Mouse (Mus musculus) midbrain, embryonic 11.5 days (tissue): ENCODE measurements around the gene Lrrtm3. TPM values are rescaled to one million over a fixed set of nuclear protein-coding genes. Genes with fewer than 3 reads are reported as not detected.

Source experiments
- ATAC-seq: fragments of 200-750 bp; cut with Nextera tagmentation; 2 replicates; pipeline ENCODE4 v1.8.0; 2017; ENCODE audit warnings: moderate TSS enrichment, moderate library complexity; ENCODE audit not compliant: low FRiP score
- DNase-seq: peaks from one replicate; pipeline ENCODE4 v3.0.0; 2015; ENCODE audit warnings: low spot score; ENCODE audit errors: missing footprints
- H3K27ac ChIP-seq: fragments of 300-500 bp; sonication (generic); 2 replicates; pipeline ENCODE4 v1.5.1; 2014; ENCODE audit warnings: low read depth, low read length
- H3K27me3 ChIP-seq: fragments of 300-500 bp; sonication (generic); 2 replicates; pipeline ENCODE4 v1.6.1; 2014; ENCODE audit warnings: mild to moderate bottlenecking, low read length, moderate library complexity, mixed read lengths; ENCODE audit not compliant: control insufficient read depth, insufficient read depth
- H3K36me3 ChIP-seq: fragments of 300-500 bp; sonication (generic); 2 replicates; pipeline ENCODE4 v1.6.1; 2014; ENCODE audit warnings: mild to moderate bottlenecking, low read length, moderate library complexity, mixed read lengths; ENCODE audit not compliant: control insufficient read depth, insufficient read depth
- H3K4me1 ChIP-seq: fragments of 300-500 bp; sonication (generic); 2 replicates; pipeline ENCODE4 v1.6.1; 2014; ENCODE audit warnings: low read length; ENCODE audit not compliant: control insufficient read depth, insufficient read depth
- H3K4me2 ChIP-seq: fragments of 300-500 bp; sonication (generic); 2 replicates; pipeline ENCODE4 v1.6.1; 2014; ENCODE audit warnings: mild to moderate bottlenecking, moderate library complexity
- H3K4me3 ChIP-seq: fragments of 300-500 bp; sonication (generic); 2 replicates; pipeline ENCODE4 v1.5.1; 2014; ENCODE audit warnings: low read depth, low read length
- H3K9ac ChIP-seq: fragments of 300-500 bp; sonication (generic); 2 replicates; pipeline ENCODE4 v1.6.1; 2014; ENCODE audit warnings: low read length
- H3K9me3 ChIP-seq: fragments of 300-500 bp; sonication (generic); 2 replicates; pipeline ENCODE4 v1.6.1; 2016; ENCODE audit warnings: low read length; ENCODE audit not compliant: control insufficient read depth
- WGBS: fragments of 180-500 bp; shearing (Covaris S2); extraction: QIAGEN DNeasy Blood & Tissue Kit; methylation state at CpG from one replicate; pipeline ENCODE4 v1.1.7; 2014; 5-methylcytosine and 5-hydroxymethylcytosine counted together
- polyA plus RNA-seq: library from polyadenylated mRNA; unstranded; fragments of >200 nt; fragmentation: Nextera tagmentation; extraction: Ambion mirVana; gene quantifications from 2 replicates; pipeline ENCODE4 v1.2.1, GENCODE M21; 2014

Gene Lrrtm3
- polyA plus RNA-seq, 1 experiment from 2014 or later: 2.6 TPM

DNA sequence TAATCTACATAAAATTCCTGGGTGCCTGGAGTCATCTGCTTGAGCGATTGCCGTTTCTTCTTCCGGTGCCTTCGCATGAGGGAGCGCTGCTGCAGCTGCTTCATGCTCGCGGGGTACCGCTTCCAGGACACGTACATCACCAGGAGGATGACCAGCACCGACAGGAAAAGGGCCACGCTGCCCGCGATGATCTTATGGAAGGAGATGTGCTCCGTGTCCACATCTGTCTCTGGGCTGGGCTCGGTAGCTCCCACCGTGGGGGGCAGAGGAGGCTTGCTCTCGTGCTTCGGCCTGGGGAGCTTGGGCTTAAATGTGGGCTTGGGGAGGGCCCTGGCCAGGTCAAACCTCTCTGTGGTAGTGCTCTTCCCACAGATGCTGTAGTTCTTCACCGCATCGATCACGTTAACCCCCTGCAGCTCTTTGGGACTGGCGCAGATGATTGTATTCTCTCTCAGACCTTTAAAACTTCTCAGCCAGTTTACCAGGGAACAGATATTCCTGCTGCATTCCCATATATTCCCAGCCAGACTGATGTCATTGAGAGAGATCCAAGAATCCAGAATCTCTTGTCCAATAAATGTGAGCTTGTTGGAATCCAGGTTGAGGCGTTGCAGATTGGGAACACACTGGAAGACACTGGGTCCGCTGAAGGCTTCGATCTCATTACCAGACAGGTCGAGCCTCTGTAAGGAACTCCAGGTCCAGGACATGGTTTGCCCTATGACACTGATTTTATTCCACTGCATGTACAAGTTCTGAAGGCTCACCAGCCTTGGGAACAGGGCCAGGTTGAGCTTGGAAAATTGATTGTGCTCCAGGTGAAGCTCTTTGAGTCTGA lies 1.9 kb downstream of the Lrrtm3 start:
- peak; percentile 10; the same call in 1 of the 2 replicates for ATAC-seq

DNA sequence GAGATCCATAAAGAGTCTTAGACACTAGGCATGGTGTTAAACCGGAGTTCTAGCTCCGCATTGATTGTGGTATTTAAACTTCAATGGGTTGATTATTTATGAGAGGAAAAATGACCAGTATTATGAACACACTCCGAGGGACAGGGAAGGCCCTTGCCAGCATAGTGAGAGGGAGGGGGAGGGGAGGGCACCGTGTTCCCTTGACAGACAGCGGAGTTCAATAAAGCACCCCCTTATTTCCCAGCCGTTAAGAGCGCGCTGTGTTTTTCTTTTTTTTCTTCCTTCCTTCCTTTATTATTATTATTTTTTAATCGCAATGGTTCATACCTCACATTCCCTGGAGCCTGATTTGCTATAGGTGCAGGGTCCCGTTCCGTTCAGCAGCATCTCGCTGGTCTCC lies 2.6 kb downstream of the Lrrtm3 start:
- Histone ChIP-seq H3K4me1 (peaks cover 7% of the 10 kb centered on the region), H3K27ac (no peak overlapping the region), H3K4me2 (peak overlapping the region; percentile 70), H3K4me3 (peak overlapping the region; percentile 38), H3K9me3 (no peaks in the 10 kb centered on the region), H3K27me3 (peaks cover 13% of the 10 kb centered on the region), H3K9ac (0 out of 2 replicates have a peak overlapping the region, but pooled peaks have one; percentile 28), H3K36me3 (no peaks in the 10 kb centered on the region)
- ATAC-seq: peak; percentile 39; the same call in 1 of the 2 replicates
- peak; percentile 90 for DNase-seq
- under 1% methylated on average over 12 of the region's 12 CpGs for WGBS

More for the DNA sequence above, 1.9 kb downstream of the Lrrtm3 start:
- Histone ChIP-seq H3K9me3 (no peaks in the 10 kb centered on the region), H3K27me3 (peaks cover 13% of the 10 kb centered on the region), H3K27ac (no peak overlapping the region), H3K9ac (0 out of 2 replicates have a peak overlapping the region, but pooled peaks have one; percentile 28), H3K36me3 (no peaks in the 10 kb centered on the region), H3K4me2 (peak overlapping the region; percentile 70), H3K4me3 (peak overlapping the region; percentile 38), H3K4me1 (peaks cover 7% of the 10 kb centered on the region)
- WGBS: 3% methylated on average over 26 of the region's 26 CpGs
- peak; percentile 96 for DNase-seq

DNA sequence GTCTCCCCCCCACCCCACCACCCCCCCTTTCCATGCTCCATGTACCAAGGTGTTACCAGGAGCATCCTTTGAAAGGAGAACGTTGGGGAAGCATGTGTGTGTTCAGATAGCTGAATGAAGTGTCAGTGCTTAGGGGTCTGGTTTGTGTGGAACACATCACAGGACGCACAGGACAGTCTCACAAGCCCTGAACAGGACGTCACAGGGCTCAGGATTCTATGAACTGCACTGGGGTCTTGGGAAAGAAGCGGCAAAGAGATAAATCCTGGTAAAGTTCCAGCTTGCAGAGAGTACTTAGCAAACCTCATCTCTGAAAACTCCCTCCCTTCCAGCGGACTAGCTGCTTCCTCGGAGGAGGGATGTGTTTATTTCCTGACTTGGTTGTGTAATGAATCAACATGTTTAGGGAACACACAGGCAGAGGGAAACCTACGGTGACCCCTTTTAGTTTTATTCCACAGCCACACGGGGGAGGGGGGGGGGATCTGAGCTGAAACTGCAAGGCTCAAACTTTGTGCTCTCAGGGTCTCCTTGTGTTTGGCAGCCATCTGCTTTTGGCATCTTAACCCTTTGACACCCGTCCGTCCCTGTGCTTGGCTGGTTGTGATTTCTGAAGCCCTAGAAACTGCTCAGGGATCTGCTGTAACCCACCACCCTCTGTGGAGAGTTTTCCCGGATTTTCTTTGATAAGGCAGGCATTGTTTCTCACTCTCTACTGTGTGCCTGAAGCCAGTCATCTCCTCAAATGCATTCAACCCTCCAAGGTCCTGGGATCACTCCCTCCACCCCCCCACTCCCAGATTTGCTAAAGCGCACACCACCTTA lies 3.3 kb downstream of the Lrrtm3 start:
- Histone ChIP-seq H3K27me3 (peaks cover 13% of the 10 kb centered on the region), H3K9me3 (no peaks in the 10 kb centered on the region), H3K36me3 (no peaks in the 10 kb centered on the region), H3K9ac (peak overlapping the region; percentile 27; the same call in 1 of the 2 replicates), H3K27ac (no peak overlapping the region), H3K4me2 (peak overlapping the region; percentile 70), H3K4me1 (peaks cover 7% of the 10 kb centered on the region), H3K4me3 (peak overlapping the region; percentile 38)
- DNase-seq (peak; percentile 91), ATAC-seq (peak; percentile 34; the same call in 1 of the 2 replicates)
- 4% methylated on average over 12 of the region's 12 CpGs for WGBS

- peaks cover 7% of the 10 kb centered on the region for H3K4me1 ChIP-seq
- no peak for DNase-seq
- H3K9me3 ChIP-seq: no peaks in the 10 kb centered on the region
- peak overlapping the region; percentile 70; the same call in 1 of the 2 replicates for H3K4me2 ChIP-seq
- H3K9ac ChIP-seq: no peak overlapping the region
- H3K4me3 ChIP-seq: no peak overlapping the region
- H3K27ac ChIP-seq: no peak overlapping the region
- no peaks in the 10 kb centered on the region for H3K36me3 ChIP-seq
- ATAC-seq: no peak
- 65% methylated on average over 16 of the region's 16 CpGs for WGBS
- H3K27me3 ChIP-seq: peaks cover 13% of the 10 kb centered on the region
These were observed 3.9 kb downstream of the Lrrtm3 start for GRCm38 (mm10) chr10:64086183-64086566.

DNA sequence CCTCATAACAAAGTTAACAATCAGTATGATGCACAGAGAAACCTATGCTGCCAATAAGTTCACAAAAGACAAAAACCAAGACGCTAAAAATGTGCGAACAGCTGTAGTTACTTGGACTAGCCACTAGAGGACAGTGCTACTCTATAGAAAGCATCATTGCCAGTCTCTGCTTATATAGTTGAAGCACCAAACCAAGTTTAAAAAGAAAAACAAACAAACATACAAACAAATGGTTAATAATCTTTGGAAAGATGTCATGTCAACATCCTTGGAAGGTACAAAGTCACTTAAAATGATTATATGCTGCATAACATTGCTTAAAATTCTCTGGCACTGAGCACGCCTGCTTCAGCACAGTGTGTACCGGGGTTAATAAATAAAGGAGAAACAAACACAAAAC lies 5.6 kb downstream of the Lrrtm3 start:
- Histone ChIP-seq H3K4me1 (peaks cover 7% of the 10 kb centered on the region), H3K4me3 (no peak overlapping the region), H3K27me3 (peaks cover 13% of the 10 kb centered on the region), H3K36me3 (no peaks in the 10 kb centered on the region), H3K27ac (no peak overlapping the region), H3K9me3 (no peaks in the 10 kb centered on the region), H3K4me2 (no peak overlapping the region), H3K9ac (no peak overlapping the region)
- WGBS: 46% methylated on average over 4 of the region's 4 CpGs
- peak; percentile 91 for DNase-seq
- no peak for ATAC-seq

GRCm38 (mm10) chr10:64083813-64084212 lies 6.3 kb downstream of the Lrrtm3 start:
- Histone ChIP-seq H3K4me1 (peaks cover 7% of the 10 kb centered on the region), H3K4me2 (no peak overlapping the region), H3K27me3 (peaks cover 9% of the 10 kb centered on the region), H3K27ac (no peak overlapping the region), H3K4me3 (no peak overlapping the region), H3K9ac (no peak overlapping the region), H3K9me3 (no peaks in the 10 kb centered on the region), H3K36me3 (no peaks in the 10 kb centered on the region)
- ATAC-seq (no peak), DNase-seq (no peak)
- 65% methylated on average over 11 of the region's 11 CpGs for WGBS

- no peak overlapping the region for H3K4me3 ChIP-seq
- H3K9me3 ChIP-seq: no peaks in the 10 kb centered on the region
- H3K27ac ChIP-seq: no peak overlapping the region
- 87% methylated on average over 3 of the region's 3 CpGs for WGBS
- ATAC-seq: no peak
- H3K4me1 ChIP-seq: peaks cover 5% of the 10 kb centered on the region
- H3K9ac ChIP-seq: no peak overlapping the region
- H3K4me2 ChIP-seq: no peak overlapping the region
- no peaks in the 10 kb centered on the region for H3K27me3 ChIP-seq
- DNase-seq: no peak
- no peaks in the 10 kb centered on the region for H3K36me3 ChIP-seq
These were observed 7.7 kb downstream of the Lrrtm3 start for GRCm38 (mm10) chr10:64082345-64082744.

DNA sequence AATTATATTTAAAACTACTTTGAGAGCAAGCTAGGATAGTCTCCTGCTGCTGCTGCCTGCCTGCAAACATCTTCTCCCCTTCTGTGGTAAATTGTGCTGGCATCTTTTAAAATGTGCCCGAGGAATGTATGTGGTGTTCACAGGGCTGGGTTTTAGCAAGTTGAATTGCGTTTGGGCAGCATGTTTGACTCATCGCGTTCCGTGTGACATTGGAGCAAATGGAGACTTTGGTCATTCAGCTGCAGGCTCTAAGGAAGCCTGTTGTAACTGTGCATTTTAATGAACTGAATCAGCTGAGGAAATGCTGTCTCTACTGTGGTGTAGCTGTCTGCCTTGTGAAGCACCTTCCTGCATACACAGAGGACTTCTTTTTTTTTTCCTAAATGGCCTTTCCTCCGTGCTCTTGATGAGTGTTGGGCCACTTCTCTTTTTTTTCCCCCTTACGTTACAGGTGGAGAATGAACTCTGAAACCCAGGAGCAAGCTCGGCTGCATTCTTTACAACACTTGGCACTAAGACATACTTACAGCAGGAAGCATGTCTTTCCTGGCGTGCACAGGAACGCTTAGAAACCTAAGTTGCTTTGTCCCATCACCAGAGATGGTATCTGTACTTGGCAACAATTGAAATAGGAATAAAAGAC lies 13.5 kb downstream of the Lrrtm3 start:
- Histone ChIP-seq H3K4me1 (0 out of 2 replicates have a peak, but pooled peaks cover 3% of the 10 kb centered on the region), H3K9ac (no peak overlapping the region), H3K4me2 (no peak overlapping the region), H3K27ac (no peak overlapping the region), H3K36me3 (no peaks in the 10 kb centered on the region), H3K27me3 (no peaks in the 10 kb centered on the region), H3K9me3 (no peaks in the 10 kb centered on the region), H3K4me3 (no peak overlapping the region)
- 60% methylated on average over 10 of the region's 10 CpGs for WGBS
- no peak for ATAC-seq
- no peak for DNase-seq
